Mouse (Mus musculus): ENCODE data around the gene Rora. TPM values are rescaled to one million over a fixed set of nuclear protein-coding genes. Genes with fewer than 3 reads are reported as not detected.

The Rora gene
- polyA plus RNA-seq, 1 experiment, result 4.5 TPM

GRCm38 (mm10) chr9:68656796-68657130 is 3.2 kb downstream of the Rora start:
- Histone ChIP-seq H3K4me3 (ENCODE audit: low read depth, low read length) (no peak overlapping the region), H3K36me3 (ENCODE audit: control insufficient read depth, insufficient read depth, low read length) (no peaks in the 10 kb centered on the region), H3K4me1 (ENCODE audit: control insufficient read depth, insufficient read depth, insufficient read length, low read length) (no peaks in the 10 kb centered on the region; the same call in 1 of the 2 replicates), H3K27ac (ENCODE audit: insufficient read depth, low read depth, low read length) (no peak overlapping the region), H3K27me3 (ENCODE audit: control insufficient read depth, insufficient read depth, low read length) (peaks cover 14% of the 10 kb centered on the region; the same call in 1 of the 2 replicates)
- 54% methylated on average over 6 of the region's 6 CpGs for WGBS
- TF ChIP-seq POLR2A (IDR thresholded peaks at IDR 0.05; ENCODE audit: low read depth, low read length) (no peak), CTCF (IDR thresholded peaks at IDR 0.05; ENCODE audit: extremely low read depth, insufficient read length, insufficient replicate concordance, low read depth, low read length) (no peak)

DNA sequence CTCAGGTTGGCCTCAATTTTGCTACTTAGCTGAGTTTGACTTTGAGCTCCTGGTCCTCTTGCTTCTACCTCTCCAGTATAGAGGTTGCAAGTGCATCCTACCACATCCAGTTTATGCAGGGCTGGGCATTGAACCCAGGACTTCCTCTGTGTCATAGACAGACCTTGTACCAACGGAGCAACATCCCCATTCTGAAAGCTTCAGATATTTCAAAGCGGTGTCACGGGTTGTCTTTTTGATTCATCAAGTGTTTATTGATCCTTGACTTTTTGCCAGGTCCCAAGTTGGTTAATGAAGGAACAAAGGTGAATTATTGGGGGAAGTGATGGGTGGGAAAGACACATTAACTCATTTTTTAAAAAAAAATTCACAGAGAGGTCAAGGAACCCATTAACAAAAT is 17.1 kb downstream of the Rora start:
- TF ChIP-seq CTCF (IDR thresholded peaks at IDR 0.05; ENCODE audit: extremely low read depth, insufficient read length, insufficient replicate concordance, low read depth, low read length) (no peak), POLR2A (IDR thresholded peaks at IDR 0.05; ENCODE audit: low read depth, low read length) (no peak)
- Histone ChIP-seq H3K4me3 (ENCODE audit: low read depth, low read length) (no peak overlapping the region), H3K27ac (ENCODE audit: insufficient read depth, low read depth, low read length) (no peak overlapping the region), H3K36me3 (ENCODE audit: control insufficient read depth, insufficient read depth, low read length) (no peaks in the 10 kb centered on the region), H3K27me3 (ENCODE audit: control insufficient read depth, insufficient read depth, low read length) (no peaks in the 10 kb centered on the region), H3K4me1 (ENCODE audit: control insufficient read depth, insufficient read depth, insufficient read length, low read length) (no peaks in the 10 kb centered on the region)
- 69% methylated on average over 3 of the region's 3 CpGs for WGBS

GRCm38 (mm10) chr9:68672459-68672858 is 18.9 kb downstream of the Rora start:
- no peak overlapping the region for H3K4me3 ChIP-seq (ENCODE audit: low read depth, low read length)
- 52% methylated on average over 5 of the region's 5 CpGs for WGBS
- TF ChIP-seq CTCF (IDR thresholded peaks at IDR 0.05; ENCODE audit: extremely low read depth, insufficient read length, insufficient replicate concordance, low read depth, low read length) (no peak), POLR2A (IDR thresholded peaks at IDR 0.05; ENCODE audit: low read depth, low read length) (no peak)
- H3K36me3 ChIP-seq (ENCODE audit: control insufficient read depth, insufficient read depth, low read length), result no peaks in the 10 kb centered on the region
- H3K27me3 ChIP-seq (ENCODE audit: control insufficient read depth, insufficient read depth, low read length), result no peaks in the 10 kb centered on the region
- no peaks in the 10 kb centered on the region for H3K4me1 ChIP-seq (ENCODE audit: control insufficient read depth, insufficient read depth, insufficient read length, low read length)
- H3K27ac ChIP-seq (ENCODE audit: insufficient read depth, low read depth, low read length), result no peak overlapping the region

- no peak for TF ChIP-seq POLR2A (IDR thresholded peaks at IDR 0.05; ENCODE audit: low read depth, low read length)
- no peak for TF ChIP-seq CTCF (IDR thresholded peaks at IDR 0.05; ENCODE audit: extremely low read depth, insufficient read length, insufficient replicate concordance, low read depth, low read length)
- 73% methylated on average over 1 of the region's 1 CpGs for WGBS
- Histone ChIP-seq H3K36me3 (ENCODE audit: control insufficient read depth, insufficient read depth, low read length) (no peaks in the 10 kb centered on the region), H3K4me1 (ENCODE audit: control insufficient read depth, insufficient read depth, insufficient read length, low read length) (no peaks in the 10 kb centered on the region), H3K27me3 (ENCODE audit: control insufficient read depth, insufficient read depth, low read length) (no peaks in the 10 kb centered on the region), H3K4me3 (ENCODE audit: low read depth, low read length) (no peak overlapping the region), H3K27ac (ENCODE audit: insufficient read depth, low read depth, low read length) (no peak overlapping the region)
Measured at GRCm38 (mm10) chr9:68673221-68673620, 19.6 kb downstream of the Rora start.

- Histone ChIP-seq H3K27me3 (ENCODE audit: control insufficient read depth, insufficient read depth, low read length) (no peaks in the 10 kb centered on the region), H3K4me3 (ENCODE audit: low read depth, low read length) (no peak overlapping the region), H3K36me3 (ENCODE audit: control insufficient read depth, insufficient read depth, low read length) (no peaks in the 10 kb centered on the region), H3K4me1 (ENCODE audit: control insufficient read depth, insufficient read depth, insufficient read length, low read length) (no peaks in the 10 kb centered on the region), H3K27ac (ENCODE audit: insufficient read depth, low read depth, low read length) (no peak overlapping the region)
- TF ChIP-seq POLR2A (IDR thresholded peaks at IDR 0.05; ENCODE audit: low read depth, low read length) (no peak), CTCF (IDR thresholded peaks at IDR 0.05; ENCODE audit: extremely low read depth, insufficient read length, insufficient replicate concordance, low read depth, low read length) (no peak)
- 85% methylated on average over 12 of the region's 12 CpGs for WGBS
Measured at GRCm38 (mm10) chr9:68679871-68680374, 26.3 kb downstream of the Rora start.

DNA sequence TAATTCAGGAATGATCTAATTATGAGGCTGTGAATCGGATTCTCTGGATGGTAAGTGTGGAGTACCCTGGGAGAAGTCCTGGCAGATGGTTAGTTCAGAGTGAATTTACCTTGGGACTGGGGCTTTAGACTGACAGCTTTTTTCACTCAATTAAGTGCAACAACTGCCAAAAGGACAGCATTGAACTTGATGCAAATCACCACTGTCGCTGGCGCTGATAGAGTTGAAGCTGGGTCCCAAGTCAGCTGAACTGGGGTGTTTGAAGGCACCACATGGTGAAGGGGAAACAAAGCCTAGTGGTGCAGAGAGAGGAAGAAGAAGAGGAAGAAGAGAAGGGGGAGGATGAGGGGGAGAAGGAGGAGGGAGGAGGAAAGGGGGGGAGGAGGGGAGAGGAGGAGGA is 30.4 kb downstream of the Rora start:
- H3K27me3 ChIP-seq (ENCODE audit: control insufficient read depth, insufficient read depth, low read length), result no peaks in the 10 kb centered on the region
- H3K36me3 ChIP-seq (ENCODE audit: control insufficient read depth, insufficient read depth, low read length), result no peaks in the 10 kb centered on the region
- TF ChIP-seq CTCF (IDR thresholded peaks at IDR 0.05; ENCODE audit: extremely low read depth, insufficient read length, insufficient replicate concordance, low read depth, low read length), result no peak
- TF ChIP-seq POLR2A (IDR thresholded peaks at IDR 0.05; ENCODE audit: low read depth, low read length), result no peak
- H3K27ac ChIP-seq (ENCODE audit: insufficient read depth, low read depth, low read length), result no peak overlapping the region
- 58% methylated on average over 3 of the region's 3 CpGs for WGBS
- H3K4me1 ChIP-seq (ENCODE audit: control insufficient read depth, insufficient read depth, insufficient read length, low read length), result no peaks in the 10 kb centered on the region
- H3K4me3 ChIP-seq (ENCODE audit: low read depth, low read length), result no peak overlapping the region

DNA sequence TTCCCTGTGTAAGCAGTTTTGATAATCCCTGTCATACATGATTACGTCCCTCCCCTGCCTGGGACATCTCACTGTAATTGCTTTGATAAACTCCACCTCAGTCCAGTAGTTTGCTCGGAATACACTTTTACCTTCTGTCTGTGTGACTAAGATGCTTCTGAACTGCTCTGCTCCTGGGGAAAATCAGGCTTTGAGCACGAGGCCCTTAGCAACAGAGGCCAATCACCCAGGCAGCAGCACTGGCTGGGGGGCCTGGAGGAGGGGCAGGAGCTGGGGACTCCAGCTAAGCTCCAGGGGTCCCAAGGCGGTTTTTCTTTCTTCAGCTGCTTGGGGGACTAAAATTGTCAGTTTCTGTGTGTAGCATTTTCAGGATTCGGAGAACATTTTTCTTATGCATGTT is 32.0 kb downstream of the Rora start:
- no peaks in the 10 kb centered on the region for H3K4me1 ChIP-seq (ENCODE audit: control insufficient read depth, insufficient read depth, insufficient read length, low read length)
- no peak overlapping the region for H3K27ac ChIP-seq (ENCODE audit: insufficient read depth, low read depth, low read length)
- H3K4me3 ChIP-seq (ENCODE audit: low read depth, low read length), result no peak overlapping the region
- TF ChIP-seq CTCF (IDR thresholded peaks at IDR 0.05; ENCODE audit: extremely low read depth, insufficient read length, insufficient replicate concordance, low read depth, low read length), result no peak
- TF ChIP-seq POLR2A (IDR thresholded peaks at IDR 0.05; ENCODE audit: low read depth, low read length), result no peak
- no peaks in the 10 kb centered on the region for H3K27me3 ChIP-seq (ENCODE audit: control insufficient read depth, insufficient read depth, low read length)
- H3K36me3 ChIP-seq (ENCODE audit: control insufficient read depth, insufficient read depth, low read length), result no peaks in the 10 kb centered on the region
- 45% methylated on average over 5 of the region's 5 CpGs for WGBS
